Mouse (Mus musculus): Measurements from ENCODE around the gene Hpgds.

DNA sequence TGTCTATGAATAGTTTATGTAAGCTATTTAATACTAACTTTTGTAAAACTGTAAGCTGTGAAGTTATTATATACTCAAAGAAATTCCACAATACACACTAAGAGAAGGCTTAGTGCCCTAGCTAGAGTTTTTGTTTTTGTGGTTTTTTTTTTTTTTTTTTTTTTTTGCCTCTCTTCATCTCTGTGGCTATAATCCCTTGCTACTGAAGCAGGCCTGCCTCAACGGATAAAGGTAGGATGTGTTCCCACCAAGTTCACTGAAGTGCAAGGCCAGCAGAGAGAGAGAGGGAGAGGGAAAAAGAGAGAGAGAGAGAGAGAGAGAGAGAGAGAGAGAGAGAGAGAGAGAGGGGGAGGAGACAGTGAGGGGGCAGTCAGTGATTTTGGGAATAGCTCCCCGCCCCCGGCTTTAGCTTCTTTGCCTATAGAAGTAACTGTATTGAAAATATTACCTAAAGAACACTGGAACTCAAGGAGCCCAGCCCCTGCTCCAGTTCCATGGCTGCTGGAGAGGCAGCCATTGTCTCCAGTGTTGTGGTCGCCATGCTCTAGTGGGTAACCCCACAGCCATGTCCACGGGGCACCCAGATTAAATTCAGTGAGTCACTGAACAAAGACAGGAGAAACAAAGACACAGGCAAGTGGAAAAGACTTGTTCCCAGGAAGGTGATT lies 4.5 kb downstream of the Hpgds start:
- TF ChIP-seq CTCF (IDR thresholded peaks at IDR 0.05; ENCODE audit: low read depth) (no peak), EP300 (IDR thresholded peaks at IDR 0.05; ENCODE audit: low read depth) (no peak)

All from liver, postnatal 0 days (tissue).